Mouse (Mus musculus): Measurements from ENCODE around the gene Cnga4.
"Not testable (repeated sequence)": the region's sequence is repeated elsewhere in the genome, so short reads cannot be mapped to it uniquely, and the experiment has no call there.

The Cnga4 gene

DNA sequence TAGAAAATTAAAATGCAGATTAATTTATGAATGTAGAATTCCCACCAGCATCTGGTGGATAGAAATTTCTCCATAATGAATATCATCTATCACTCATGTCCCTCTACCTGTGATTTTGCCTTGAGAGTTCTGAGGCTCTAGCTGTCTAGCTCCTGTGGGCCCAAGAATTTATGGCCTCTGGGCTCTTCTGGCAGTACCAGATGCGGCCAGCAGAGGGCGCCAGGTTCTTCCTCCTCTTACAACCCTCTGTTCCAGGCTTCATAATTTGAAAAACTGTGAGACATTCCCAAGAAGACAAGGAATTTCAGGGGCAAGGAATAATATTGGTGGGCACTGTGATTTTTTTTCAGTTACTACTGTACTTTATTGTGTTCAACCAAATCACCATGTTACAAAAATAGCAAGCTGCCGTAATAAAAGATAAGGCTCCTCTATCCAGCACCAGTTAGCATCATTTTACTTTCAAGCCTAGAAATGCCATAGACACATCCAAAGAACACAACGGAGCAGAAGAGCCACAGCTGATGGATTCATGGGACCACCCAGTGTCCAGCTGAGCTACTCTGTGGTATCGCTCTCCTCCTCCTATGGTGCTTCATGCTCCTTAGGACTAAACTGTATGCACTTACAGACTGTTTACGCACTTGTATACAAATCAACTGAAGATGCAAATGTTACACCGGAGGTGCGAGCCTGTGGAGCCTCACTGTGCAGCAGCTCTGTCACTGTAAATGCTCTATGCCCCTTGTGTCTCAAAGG, 7.7 kb downstream of the Cnga4 start:
- peak; percentile 52; the same call in 1 of the 2 replicates for ATAC-seq (ENCODE audit: insufficient number of reproducible peaks, low FRiP score, low TSS enrichment)

DNA sequence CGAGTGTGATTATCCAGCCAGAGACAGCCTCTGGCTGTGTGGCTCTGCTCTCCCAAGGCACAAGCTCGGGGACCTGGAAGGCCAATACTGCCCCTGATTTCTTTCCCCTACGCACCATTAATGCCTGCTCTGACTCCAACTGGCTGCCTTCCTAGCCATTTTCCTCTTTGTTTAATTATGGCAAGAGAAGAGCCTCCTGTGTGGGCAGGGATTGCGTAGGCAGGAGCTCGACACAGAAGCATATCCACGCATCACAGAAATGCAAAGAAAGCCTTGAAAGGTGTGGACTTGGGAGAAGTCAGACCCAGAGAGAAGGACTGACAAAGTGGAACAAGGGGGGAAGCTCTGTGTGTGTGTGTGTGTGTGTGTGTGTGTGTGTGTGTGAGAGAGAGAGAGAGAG, 10.0 kb downstream of the Cnga4 start:
- no peak for ATAC-seq (ENCODE audit: insufficient number of reproducible peaks, low FRiP score, low TSS enrichment)

DNA sequence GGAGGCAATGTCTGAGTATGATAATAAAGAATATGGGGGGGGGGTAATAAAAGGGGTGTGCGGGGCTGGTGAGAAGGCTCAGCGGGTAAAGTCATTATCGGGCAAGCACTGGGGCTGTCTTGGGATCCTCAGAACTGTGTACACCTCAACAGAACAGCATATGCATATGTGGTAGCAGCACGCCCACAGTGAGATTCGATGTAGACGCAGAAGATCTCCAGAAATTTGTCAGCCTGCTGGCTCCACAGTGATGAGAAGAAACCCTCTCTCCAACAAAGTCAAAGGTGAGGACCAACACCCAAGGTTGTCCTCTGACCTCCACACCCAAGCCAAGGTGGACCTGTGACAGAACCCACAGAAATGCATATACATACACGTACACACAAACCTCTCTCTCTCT, 12.2 kb downstream of the Cnga4 start:
- ATAC-seq (ENCODE audit: insufficient number of reproducible peaks, low FRiP score, low TSS enrichment) = no peak

DNA sequence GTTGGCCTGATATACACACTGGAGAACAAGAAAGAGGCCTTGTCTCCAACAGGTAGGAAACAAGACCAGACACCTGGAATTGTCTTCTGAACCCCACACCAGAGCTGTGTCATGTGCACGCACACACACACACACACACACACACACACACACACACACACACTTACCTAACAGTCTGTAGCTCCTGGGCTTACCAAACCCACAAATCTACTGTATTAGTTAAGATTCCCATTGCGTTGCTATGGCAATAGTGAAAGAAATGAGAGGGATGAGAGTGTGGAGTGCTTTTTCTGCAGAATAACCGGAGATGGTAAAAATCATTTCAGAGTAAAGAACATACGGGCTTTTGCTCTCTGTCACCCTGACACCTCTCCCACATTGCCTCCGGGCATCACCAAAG, 13.7 kb downstream of the Cnga4 start:
- ATAC-seq (ENCODE audit: insufficient number of reproducible peaks, low FRiP score, low TSS enrichment) = no peak

DNA sequence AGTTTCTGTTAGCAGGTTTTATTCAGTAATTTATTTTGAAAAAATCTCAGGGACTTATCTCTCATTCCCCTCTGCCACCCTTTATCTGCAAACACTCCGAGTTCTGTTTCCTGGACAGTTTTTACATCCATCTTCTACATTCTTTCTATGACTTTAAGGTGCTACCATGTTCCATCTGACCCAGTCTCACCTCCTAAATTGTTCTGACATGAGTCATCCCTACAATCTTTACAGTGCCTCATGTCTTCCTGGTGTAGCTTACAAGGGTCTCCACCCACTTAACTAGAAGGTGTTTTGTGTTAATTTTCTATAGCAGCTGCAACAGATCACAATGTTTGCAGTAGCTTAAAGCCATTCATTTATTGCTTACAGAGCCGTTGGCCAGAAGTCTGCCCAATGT, 16.5 kb downstream of the Cnga4 start:
- no peak for ATAC-seq (ENCODE audit: insufficient number of reproducible peaks, low FRiP score, low TSS enrichment)

DNA sequence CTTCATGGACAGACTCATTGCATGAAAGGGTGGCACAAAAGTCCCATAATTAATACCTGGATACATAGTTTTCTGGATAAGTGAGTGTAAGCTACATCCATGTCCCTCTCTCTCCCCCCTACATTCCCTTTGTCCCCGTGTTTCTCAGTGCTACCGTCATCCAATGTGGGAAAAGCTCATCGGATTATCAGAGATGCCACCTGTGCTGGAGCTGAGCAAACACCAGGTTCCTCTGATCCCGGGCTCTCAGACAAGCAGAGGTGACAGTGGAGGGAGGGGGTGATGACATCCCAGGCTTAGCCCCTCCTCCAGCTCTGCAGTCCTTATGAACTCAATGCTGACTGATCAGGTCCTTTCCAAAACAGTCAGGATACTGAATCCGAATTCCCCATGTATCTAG, 20.0 kb downstream of the Cnga4 start:
- no peak for ATAC-seq (ENCODE audit: insufficient number of reproducible peaks, low FRiP score, low TSS enrichment)

DNA sequence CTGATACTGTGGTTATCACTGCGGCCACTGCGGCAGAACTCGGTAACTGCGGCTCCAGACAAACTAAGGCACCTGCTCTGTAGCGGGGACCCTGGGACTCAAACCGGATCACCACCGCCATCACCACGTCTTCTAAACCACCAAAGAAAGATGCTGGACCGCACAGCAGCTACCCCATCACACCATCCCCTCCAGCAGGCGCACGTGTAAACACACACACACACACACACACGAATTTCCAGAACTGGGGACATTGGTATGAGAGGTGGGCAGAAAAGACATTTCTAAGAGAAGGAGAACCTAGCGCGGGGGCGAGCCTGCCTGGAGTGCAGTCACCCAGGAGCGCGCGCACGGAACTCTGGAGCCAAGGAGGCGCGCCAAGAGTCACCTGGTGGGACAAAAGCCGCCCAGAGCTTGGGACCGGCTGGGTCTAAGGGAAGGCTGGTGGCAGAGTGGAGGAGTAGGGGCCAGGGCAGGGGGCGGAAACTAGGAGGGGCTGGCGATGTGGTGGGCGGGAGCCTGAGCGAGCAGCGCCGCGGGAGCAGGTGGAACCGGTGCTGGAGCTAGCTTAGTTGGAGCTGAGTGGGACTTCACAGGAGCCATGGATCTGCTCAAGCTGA, 21.2 kb downstream of the Cnga4 start, which contains the start of gene Cckbr:
Cckbr (plus strand) TSS at position 308 of the 620 bp plus-strand sequence.
- no peak for ATAC-seq (ENCODE audit: insufficient number of reproducible peaks, low FRiP score, low TSS enrichment)

DNA sequence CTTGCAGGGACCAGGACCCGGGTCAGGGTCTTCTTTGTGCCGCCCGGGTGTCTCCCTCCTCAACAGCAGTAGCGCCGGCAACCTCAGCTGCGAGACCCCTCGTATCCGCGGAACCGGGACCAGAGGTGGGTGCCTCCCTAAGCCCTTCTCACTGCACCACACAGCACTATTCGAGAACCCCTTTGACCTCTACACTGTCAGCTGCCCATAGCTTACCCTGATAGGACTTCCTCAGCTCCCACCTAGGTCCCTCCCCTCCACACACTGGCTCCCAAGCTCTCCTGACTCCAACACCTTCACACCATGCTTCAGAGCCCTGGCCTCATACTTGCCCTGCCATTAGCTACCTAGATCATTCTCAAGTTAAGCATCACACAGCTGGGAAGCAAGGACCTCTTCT, 21.7 kb downstream of the Cnga4 start:
- no peak for ATAC-seq (ENCODE audit: insufficient number of reproducible peaks, low FRiP score, low TSS enrichment)

DNA sequence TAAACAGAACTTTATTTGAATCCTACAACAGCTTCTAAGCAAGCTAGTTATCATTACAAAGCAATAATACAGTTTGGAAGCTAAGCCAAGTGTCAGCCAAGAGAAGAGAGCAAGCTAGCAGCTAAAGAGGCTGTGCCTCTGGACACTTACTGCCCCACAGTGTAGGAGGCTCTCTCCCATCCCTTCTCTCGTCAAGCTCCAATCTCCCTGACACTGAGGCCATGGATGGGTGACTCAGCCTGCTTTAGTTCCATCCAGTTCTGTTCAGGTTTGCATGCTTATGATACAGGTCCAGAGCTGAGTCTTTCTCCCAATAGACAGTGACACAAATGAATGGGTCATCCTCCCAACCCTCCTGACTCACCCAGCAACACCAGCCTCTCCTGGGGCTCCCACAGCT, 27.7 kb downstream of the Cnga4 start:
- ATAC-seq (ENCODE audit: insufficient number of reproducible peaks, low FRiP score, low TSS enrichment) = no peak

DNA sequence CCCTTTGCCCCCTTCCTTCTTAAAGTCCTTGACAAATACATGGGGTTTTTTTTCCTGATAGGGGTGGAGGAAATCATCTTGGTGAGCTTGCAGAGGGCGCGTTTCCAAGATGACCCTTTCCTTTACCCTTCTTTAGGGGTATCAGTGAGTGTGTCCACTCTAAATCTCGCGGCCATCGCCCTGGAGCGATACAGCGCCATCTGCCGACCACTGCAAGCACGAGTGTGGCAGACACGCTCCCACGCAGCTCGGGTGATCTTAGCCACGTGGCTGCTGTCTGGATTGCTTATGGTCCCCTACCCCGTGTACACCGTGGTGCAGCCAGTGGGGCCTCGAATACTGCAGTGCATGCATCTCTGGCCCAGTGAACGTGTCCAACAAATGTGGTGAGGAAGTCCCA, 29.5 kb downstream of the Cnga4 start:
- no peak for ATAC-seq (ENCODE audit: insufficient number of reproducible peaks, low FRiP score, low TSS enrichment)

DNA sequence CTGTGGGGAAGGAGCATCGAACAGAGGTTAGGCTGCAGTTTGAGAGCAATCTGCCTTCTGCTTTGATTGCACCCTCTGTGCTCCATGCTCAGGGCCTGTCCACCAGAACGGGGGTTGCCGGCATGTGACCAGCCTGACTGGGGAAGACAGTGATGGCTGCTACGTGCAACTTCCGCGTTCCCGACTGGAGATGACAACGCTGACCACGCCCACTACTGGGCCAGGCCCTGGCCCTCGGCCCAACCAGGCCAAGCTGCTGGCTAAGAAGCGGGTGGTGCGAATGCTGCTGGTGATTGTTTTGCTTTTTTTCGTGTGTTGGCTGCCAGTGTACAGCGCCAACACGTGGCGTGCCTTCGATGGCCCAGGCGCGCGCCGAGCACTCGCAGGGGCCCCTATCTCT, 30.4 kb downstream of the Cnga4 start:
- no peak for ATAC-seq (ENCODE audit: insufficient number of reproducible peaks, low FRiP score, low TSS enrichment)

DNA sequence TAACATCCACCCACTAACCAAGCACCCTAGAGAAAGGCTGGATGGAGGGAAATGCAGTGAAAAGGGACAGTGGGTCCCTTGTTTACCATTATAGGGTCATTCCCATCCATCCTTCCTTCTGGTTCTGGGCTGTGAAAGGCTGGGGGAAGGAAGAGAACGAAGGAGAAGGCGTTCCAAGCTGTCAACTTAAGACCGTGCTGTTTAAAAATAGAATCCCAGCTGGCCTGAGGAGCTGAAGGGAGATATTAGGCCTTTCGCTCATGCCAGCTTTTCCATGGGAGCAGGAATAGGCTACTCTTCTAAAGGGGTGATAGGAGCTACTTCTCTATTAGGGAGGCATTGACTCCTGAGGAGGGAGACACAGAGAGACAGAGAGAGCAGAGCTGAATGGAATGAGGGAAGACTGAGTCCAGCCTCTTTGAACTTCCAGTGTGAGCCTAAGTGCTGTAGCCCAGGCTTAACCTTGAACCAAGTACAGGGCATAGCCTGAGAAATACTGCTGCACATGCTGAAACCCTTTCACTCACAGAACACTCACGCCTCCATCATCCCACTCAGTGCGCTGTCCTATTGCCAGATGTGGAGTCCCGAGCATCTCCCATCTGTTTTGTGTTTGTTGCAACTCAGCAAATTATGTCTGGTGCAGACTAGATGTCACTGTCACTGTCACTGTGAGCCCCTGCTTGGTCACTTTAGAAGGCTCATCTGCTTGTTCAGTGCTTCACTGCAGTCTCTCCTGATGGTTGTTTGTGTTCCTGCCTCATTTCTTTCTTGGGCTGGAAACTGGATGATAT, 33.8 kb downstream of the Cnga4 start:
- no peak for ATAC-seq (ENCODE audit: insufficient number of reproducible peaks, low FRiP score, low TSS enrichment)

DNA sequence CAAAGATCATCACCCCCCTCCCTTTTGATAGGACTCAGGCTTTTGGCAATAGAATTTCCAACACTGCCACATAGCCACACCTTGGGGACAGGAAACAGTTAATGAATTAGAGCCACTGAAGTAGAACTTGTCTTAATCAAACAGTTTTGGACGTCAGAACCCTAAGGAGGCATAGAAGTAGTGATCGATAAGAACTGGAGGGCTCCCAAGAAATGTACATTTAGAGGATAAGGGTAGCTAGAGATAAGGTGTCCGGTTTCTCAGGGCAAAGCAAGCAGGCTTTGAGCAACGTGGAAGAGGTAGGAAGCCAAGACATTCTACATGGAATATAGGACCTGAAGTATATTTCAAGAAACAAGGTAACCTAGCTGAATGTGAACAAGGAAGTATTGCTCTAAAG, 37.1 kb downstream of the Cnga4 start:
- no peak for ATAC-seq (ENCODE audit: insufficient number of reproducible peaks, low FRiP score, low TSS enrichment)

DNA sequence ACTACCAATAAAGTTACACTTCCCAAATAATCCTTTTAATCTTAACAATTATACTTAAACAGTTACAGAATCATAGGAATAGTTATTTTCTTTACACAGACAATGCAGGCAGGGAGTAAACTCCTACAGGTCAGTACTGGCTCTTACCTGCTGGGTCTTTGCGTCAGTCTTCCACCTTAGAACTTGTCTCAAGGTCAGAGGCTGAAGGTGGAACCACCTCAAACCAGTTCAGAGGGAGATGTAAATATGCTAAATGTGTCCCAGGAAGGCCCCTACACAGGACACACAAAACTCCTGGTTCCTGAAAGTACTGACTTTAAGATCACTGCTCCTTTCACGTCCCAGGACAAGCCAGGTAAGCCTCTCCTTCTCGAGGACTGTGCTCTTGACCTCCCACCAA, 40.7 kb downstream of the Cnga4 start:
- ATAC-seq (ENCODE audit: insufficient number of reproducible peaks, low FRiP score, low TSS enrichment) = no peak

DNA sequence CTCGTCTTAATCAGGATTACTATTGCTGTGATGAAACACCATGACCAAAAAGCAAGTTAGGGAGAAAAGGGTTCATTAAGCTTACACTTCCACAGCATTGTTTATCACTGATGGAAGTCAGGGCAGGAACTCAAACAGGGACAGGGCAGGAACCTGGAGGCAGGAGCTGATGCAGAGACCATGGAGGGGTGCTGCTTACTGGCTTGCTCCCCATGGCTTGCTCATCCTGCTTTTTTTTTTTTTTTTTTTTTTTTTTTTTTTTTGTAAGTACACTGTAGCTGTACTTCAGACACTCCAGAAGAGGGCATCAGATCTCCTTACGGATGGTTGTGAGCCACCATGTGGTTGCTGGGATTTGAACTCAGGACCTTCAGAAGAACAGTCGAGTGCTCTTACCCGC, 49.0 kb downstream of the Cnga4 start:
- ATAC-seq (ENCODE audit: insufficient number of reproducible peaks, low FRiP score, low TSS enrichment) = not testable (repeated sequence)

Data from cerebellum, adult (tissue).